Mouse (Mus musculus) spleen, postnatal 36 days (tissue): ENCODE results near the gene Ndrg3.
"Not testable (repeated sequence)": the region's sequence is repeated elsewhere in the genome, so short reads cannot be mapped to it uniquely, and the experiment has no call there.

Experiments used
- DNase-seq, 2 experiments: peaks; one replicate each; pipeline ENCODE4 v3.0.0; 2022; ENCODE audit warnings: low spot score in 2 of 2, mixed read lengths in 1 of 2

Gene Ndrg3

GRCm38 (mm10) chr2:156901883-156902282 lies 90.0 kb downstream of the Ndrg3 start:
- DNase-seq = no peak

GRCm38 (mm10) chr2:156901344-156901743 lies 90.5 kb downstream of the Ndrg3 start:
- DNase-seq = no peak

GRCm38 (mm10) chr2:156899184-156899583 lies 92.7 kb downstream of the Ndrg3 start:
- DNase-seq = no peak

- no peak for DNase-seq
Measured at GRCm38 (mm10) chr2:156898374-156898773, 93.5 kb downstream of the Ndrg3 start.

GRCm38 (mm10) chr2:156897034-156897433 lies 94.8 kb downstream of the Ndrg3 start:
- no peak for DNase-seq

- DNase-seq = no peak
Measured at GRCm38 (mm10) chr2:156896384-156896914, 95.4 kb downstream of the Ndrg3 start.

GRCm38 (mm10) chr2:156894496-156895265 lies 97.2 kb downstream of the Ndrg3 start:
- no peak for DNase-seq

- no peak for DNase-seq
Measured at GRCm38 (mm10) chr2:156892821-156893220, 99.0 kb downstream of the Ndrg3 start.

GRCm38 (mm10) chr2:156892240-156892639 lies 99.6 kb downstream of the Ndrg3 start:
- no peak for DNase-seq

- no peak for DNase-seq
Measured at GRCm38 (mm10) chr2:156888490-156888889, 103.4 kb downstream of the Ndrg3 start.

- peak; percentile 60 to 69 for DNase-seq
Measured at GRCm38 (mm10) chr2:156887017-156887416, 104.8 kb downstream of the Ndrg3 start, which contains the start of gene Sla2. Gene Sla2, minus strand, starts transcription at chr2:156887192.

- peak in 1 of 2 experiments; percentile 15 for DNase-seq
Measured at GRCm38 (mm10) chr2:156886084-156886631, 105.7 kb downstream of the Ndrg3 start.

GRCm38 (mm10) chr2:156885666-156886065 lies 106.2 kb downstream of the Ndrg3 start:
- not testable (repeated sequence) for DNase-seq

- DNase-seq = no peak
Measured at GRCm38 (mm10) chr2:156884396-156885211, 107.3 kb downstream of the Ndrg3 start.

GRCm38 (mm10) chr2:156882431-156883001 lies 109.3 kb downstream of the Ndrg3 start:
- DNase-seq = peak; percentile 52 to 59

- DNase-seq = no peak
Measured at GRCm38 (mm10) chr2:156879541-156879940, 112.3 kb downstream of the Ndrg3 start.

- DNase-seq = peak; percentile 63 to 69
Measured at GRCm38 (mm10) chr2:156877726-156878125, 114.1 kb downstream of the Ndrg3 start.
